Mouse (Mus musculus): ENCODE data around the gene Crybb2.

DNA sequence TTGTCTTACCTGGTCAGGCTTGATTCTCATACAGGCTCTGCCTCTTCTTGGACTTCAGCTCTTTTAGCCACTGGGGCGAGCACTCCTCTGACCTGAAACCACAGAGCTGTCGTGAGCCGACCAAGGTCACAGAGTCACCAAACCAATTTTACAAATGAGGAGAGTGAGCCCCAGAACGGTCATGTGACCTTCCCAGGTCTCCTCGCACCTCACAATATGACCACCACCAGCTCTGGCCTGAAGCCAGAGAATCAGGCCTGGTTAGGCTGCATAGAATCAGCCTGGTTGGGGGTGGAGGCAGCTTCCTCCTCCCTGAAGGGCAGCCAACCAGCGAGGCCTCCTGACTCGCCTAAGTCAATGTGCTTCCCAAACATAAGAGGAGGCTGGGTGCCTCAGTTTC is 22.5 kb upstream of the Crybb2 start:
- TF ChIP-seq POLR2A (IDR thresholded peaks at IDR 0.05; ENCODE audit: insufficient read length, low read depth) (no peak), MAX (IDR thresholded peaks at IDR 0.05; ENCODE audit: low read depth) (no peak), POLR2AphosphoS2 (IDR thresholded peaks at IDR 0.05; ENCODE audit: insufficient read length, low read depth) (no peak), CEBPB (IDR thresholded peaks at IDR 0.05; ENCODE audit: insufficient read depth, poor library complexity, severe bottlenecking) (no peak), MYOG (IDR thresholded peaks at IDR 0.05; ENCODE audit: control insufficient read depth in 1 of 3, insufficient read depth in 1 of 3, insufficient read length in 2 of 3, low read depth in 2 of 3) (no peak), TCF12 (IDR thresholded peaks at IDR 0.05; ENCODE audit: insufficient read depth, poor library complexity, severe bottlenecking) (no peak), USF1 (IDR thresholded peaks at IDR 0.05; ENCODE audit: low read depth) (no peak), TCF3 (IDR thresholded peaks at IDR 0.05; ENCODE audit: insufficient read length, low read depth) (no peak), SRF (IDR thresholded peaks at IDR 0.05; ENCODE audit: control insufficient read depth, insufficient read length, low read depth) (no peak)

Measured in myocyte (in vitro differentiated cells).